Mouse (Mus musculus) liver, embryonic 15.5 days (tissue): ENCODE measurements around the gene Dhx9. TPM values are rescaled to one million over a fixed set of nuclear protein-coding genes. Genes with fewer than 3 reads are reported as not detected.
"Not testable (repeated sequence)": the region's sequence is repeated elsewhere in the genome, so short reads cannot be mapped to it uniquely, and the experiment has no call there.

Source experiments
- ATAC-seq: fragments of 200-750 bp; cut with Nextera tagmentation; 2 replicates; pipeline ENCODE4 v1.8.0; 2017; ENCODE audit warnings: moderate number of reproducible peaks, mild to moderate bottlenecking, moderate library complexity; ENCODE audit not compliant: insufficient read depth
- H3K27ac ChIP-seq: fragments of 300-500 bp; sonication (generic); replicated peaks from 2 replicates; pipeline ENCODE4 v1.5.1; 2015; ENCODE audit warnings: mild to moderate bottlenecking, inconsistent platforms
- H3K27me3 ChIP-seq: fragments of 300-500 bp; sonication (generic); 2 replicates; pipeline ENCODE4 v1.6.1; 2015; ENCODE audit warnings: mild to moderate bottlenecking, inconsistent platforms
- H3K36me3 ChIP-seq: fragments of 300-500 bp; sonication (generic); replicated peaks from 2 replicates; pipeline ENCODE4 v1.6.1; 2015; ENCODE audit warnings: moderate library complexity, mild to moderate bottlenecking, inconsistent platforms
- H3K4me1 ChIP-seq: fragments of 300-500 bp; sonication (generic); replicated peaks from 2 replicates; pipeline ENCODE4 v1.6.1; 2015; ENCODE audit warnings: inconsistent platforms
- H3K4me2 ChIP-seq: fragments of 300-500 bp; sonication (generic); 2 replicates; pipeline ENCODE4 v1.6.1; 2015; ENCODE audit warnings: moderate library complexity, mild to moderate bottlenecking, inconsistent platforms
- H3K4me3 ChIP-seq: fragments of 300-500 bp; sonication (generic); replicated peaks from 2 replicates; pipeline ENCODE4 v1.5.1; 2015; ENCODE audit warnings: mild to moderate bottlenecking, inconsistent platforms
- H3K9ac ChIP-seq: fragments of 300-500 bp; sonication (generic); 2 replicates; pipeline ENCODE4 v1.6.1; 2015; ENCODE audit warnings: moderate library complexity, mild to moderate bottlenecking, inconsistent platforms
- H3K9me3 ChIP-seq: fragments of 300-500 bp; sonication (generic); replicated peaks from 2 replicates; pipeline ENCODE4 v1.6.1; 2016; ENCODE audit warnings: inconsistent platforms
- WGBS: fragments of 180-500 bp; shearing (Covaris S2); methylation state at CpG from one replicate; pipeline ENCODE4 v1.1.7; 2015; ENCODE audit warnings: mixed read lengths; ENCODE audit not compliant: insufficient replicate concordance; 5-methylcytosine and 5-hydroxymethylcytosine counted together
- polyA plus RNA-seq: library from polyadenylated mRNA; unstranded; fragments of >200 nt; fragmentation: Nextera tagmentation; extraction: Ambion mirVana; gene quantifications from 2 replicates; pipeline ENCODE4 v1.2.1, GENCODE M21; 2015

The Dhx9 gene
- polyA plus RNA-seq, 1 experiment from 2014 or later: 10.7 TPM

DNA sequence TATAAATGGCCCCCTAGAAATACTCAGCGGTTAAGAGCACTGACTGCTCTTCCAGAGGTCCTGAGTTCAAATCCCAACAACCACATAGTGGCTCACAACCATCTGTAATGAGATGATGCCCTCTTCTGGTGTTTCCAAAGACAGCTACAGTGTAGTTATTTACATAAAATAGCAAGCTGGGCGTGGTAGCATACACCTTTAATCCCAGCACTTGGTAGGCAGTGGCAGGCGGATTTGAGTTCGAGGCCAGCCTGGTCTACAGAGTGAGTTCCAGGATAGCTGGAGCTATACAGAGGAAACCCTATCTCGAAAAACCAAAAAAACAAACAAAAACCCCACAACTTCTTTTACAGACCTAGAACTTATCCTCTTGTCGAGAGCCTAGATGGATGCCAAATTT, 1.3 kb downstream of the Dhx9 start:
- peak overlapping the region; percentile 96 for H3K4me3 ChIP-seq
- H3K9me3 ChIP-seq, ATAC-seq, H3K27me3 ChIP-seq: not testable (repeated sequence)
- H3K4me1 ChIP-seq: peaks cover 33% of the 10 kb centered on the region
- H3K27ac ChIP-seq: peak overlapping the region; percentile 86
- H3K36me3 ChIP-seq: peaks cover 28% of the 10 kb centered on the region
- peak overlapping the region; percentile 83 for H3K4me2 ChIP-seq
- H3K9ac ChIP-seq: peak overlapping the region; percentile 93
- WGBS: 5% methylated on average over 6 of the region's 6 CpGs

- H3K4me1 ChIP-seq: peaks cover 33% of the 10 kb centered on the region
- peak overlapping the region; percentile 96 for H3K4me3 ChIP-seq
- ATAC-seq: no peak
- H3K27me3 ChIP-seq: no peaks in the 10 kb centered on the region
- peak overlapping the region; percentile 45; the same call in 1 of the 2 replicates for H3K27ac ChIP-seq
- H3K9me3 ChIP-seq: no peaks in the 10 kb centered on the region
- H3K36me3 ChIP-seq: peaks cover 36% of the 10 kb centered on the region
- H3K4me2 ChIP-seq: peak overlapping the region; percentile 83
- H3K9ac ChIP-seq: peak overlapping the region; percentile 48
- WGBS: 11% methylated on average over 2 of the region's 2 CpGs
Observed at GRCm38 (mm10) chr1:153485201-153485796, 2.2 kb downstream of the Dhx9 start.

DNA sequence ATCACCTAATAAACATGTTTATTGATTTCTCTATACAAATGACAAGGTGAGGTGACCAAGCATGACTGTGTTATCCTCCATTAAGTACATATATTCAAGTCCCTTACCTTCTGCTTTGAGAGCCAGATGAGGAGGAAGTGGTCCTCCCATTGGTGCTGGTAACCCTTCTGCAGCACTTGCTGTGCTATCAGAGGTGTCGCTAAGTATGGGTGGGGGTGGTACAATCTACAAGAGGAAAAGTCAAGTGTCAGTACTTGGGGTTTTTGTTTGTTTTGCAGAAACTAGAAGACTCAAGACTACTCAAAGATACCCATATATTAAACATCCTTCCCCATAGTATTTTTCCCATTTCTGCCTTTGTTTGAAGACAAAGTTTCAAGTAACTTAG, 6.4 kb downstream of the Dhx9 start:
- H3K4me2 ChIP-seq: no peak overlapping the region
- H3K4me3 ChIP-seq: no peak overlapping the region
- no peaks in the 10 kb centered on the region for H3K27me3 ChIP-seq
- no peak for ATAC-seq
- peaks cover 79% of the 10 kb centered on the region for H3K36me3 ChIP-seq
- 48% methylated on average over 1 of the region's 1 CpGs for WGBS
- H3K9me3 ChIP-seq: no peaks in the 10 kb centered on the region
- H3K9ac ChIP-seq: no peak overlapping the region
- no peak overlapping the region for H3K27ac ChIP-seq
- peaks cover 20% of the 10 kb centered on the region for H3K4me1 ChIP-seq

DNA sequence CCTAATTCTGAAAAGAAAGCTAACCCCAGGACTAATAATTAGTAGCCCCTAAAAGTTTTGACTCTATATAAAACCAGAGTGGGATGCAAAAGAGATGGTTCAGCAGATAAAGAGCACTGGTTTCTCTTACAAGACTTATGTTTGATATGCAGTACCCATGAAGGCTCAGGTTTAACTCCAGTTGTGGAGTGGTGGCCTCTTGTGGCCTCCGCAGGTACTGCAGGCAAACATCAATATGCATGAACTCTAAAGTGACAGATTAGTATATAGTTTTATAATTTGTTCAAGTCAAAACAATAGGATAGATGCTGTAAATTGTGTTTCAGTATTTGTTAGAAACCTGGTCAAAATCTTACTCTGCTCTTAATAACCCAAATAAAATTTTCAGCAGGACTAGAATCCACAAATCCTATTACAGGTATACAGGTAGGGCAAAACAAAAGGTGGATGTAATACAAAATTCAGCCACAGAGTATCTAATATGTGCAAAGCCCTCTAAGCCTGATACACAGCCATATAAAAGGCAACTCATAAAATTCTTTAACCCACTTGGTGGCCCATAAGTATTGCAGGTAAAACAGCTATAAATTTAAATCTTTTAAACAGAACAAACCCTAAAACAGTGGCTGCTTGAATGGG, 7.0 kb downstream of the Dhx9 start:
- Histone ChIP-seq H3K4me1 (peaks cover 15% of the 10 kb centered on the region), H3K9me3 (no peaks in the 10 kb centered on the region), H3K27ac (no peak overlapping the region), H3K4me2 (no peak overlapping the region), H3K9ac (no peak overlapping the region), H3K36me3 (peaks cover 81% of the 10 kb centered on the region), H3K27me3 (no peaks in the 10 kb centered on the region), H3K4me3 (no peak overlapping the region)
- 0 out of 2 replicates have a peak, but pooled peaks have one; percentile 46 for ATAC-seq
- WGBS: 20% methylated on average over 1 of the region's 1 CpGs

DNA sequence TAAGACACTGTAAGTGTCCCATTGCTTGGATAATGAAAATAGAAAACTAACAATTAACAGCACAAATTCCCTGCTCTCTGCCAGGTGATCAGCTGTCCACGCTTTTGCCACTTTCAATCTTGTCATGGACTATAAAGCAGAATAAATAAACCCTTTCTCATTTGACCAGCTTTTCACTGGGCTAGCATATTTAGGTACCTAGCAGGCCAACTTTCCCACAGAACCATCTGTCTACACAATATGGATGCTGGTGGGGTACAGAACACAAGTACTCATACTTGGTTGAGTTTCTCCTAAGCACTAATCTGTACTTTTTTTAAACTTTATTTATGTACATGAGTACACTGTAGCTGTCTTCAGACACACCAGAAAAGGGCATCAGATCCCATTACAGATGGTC, 8.2 kb downstream of the Dhx9 start:
- Histone ChIP-seq H3K36me3 (peaks cover 87% of the 10 kb centered on the region), H3K4me2 (no peak overlapping the region), H3K27ac (no peak overlapping the region), H3K9ac (no peak overlapping the region), H3K4me1 (peaks cover 3% of the 10 kb centered on the region), H3K27me3 (no peaks in the 10 kb centered on the region), H3K4me3 (no peak overlapping the region), H3K9me3 (no peaks in the 10 kb centered on the region)
- 86% methylated on average over 1 of the region's 1 CpGs for WGBS
- ATAC-seq: no peak

- 76% methylated on average over 1 of the region's 1 CpGs for WGBS
- H3K4me3 ChIP-seq: no peak overlapping the region
- peaks cover 85% of the 10 kb centered on the region for H3K36me3 ChIP-seq
- H3K9me3 ChIP-seq: no peaks in the 10 kb centered on the region
- H3K9ac ChIP-seq: no peak overlapping the region
- H3K4me2 ChIP-seq: no peak overlapping the region
- H3K27me3 ChIP-seq: no peaks in the 10 kb centered on the region
- no peaks in the 10 kb centered on the region for H3K4me1 ChIP-seq
- no peak for ATAC-seq
- H3K27ac ChIP-seq: no peak overlapping the region
Observed at GRCm38 (mm10) chr1:153461796-153462195, 25.7 kb downstream of the Dhx9 start.

DNA sequence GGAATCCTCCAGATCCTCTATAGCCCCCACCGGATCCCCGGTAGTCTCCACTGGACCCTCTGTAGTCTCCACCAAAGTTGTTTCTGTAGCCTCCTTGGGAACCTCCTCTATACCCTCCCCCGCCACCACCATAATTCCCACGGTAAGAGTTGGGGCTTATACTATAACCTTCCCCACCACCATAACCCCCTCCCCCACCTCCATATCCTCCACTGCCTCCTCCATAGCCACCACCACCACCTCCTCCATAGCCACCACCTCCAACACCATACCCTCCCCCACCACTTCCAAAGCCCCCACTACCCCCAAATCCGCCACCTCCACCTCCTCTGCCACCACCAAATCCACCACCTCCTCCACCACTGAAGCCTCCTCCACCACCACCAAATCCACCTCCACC, 31.3 kb downstream of the Dhx9 start:
- Histone ChIP-seq H3K4me2 (no peak overlapping the region), H3K9me3 (no peaks in the 10 kb centered on the region), H3K36me3 (peaks cover 71% of the 10 kb centered on the region), H3K27ac (no peak overlapping the region), H3K4me3 (no peak overlapping the region), H3K9ac (no peak overlapping the region), H3K4me1 (no peaks in the 10 kb centered on the region), H3K27me3 (no peaks in the 10 kb centered on the region)
- no peak for ATAC-seq
- 73% methylated on average over 5 of the region's 5 CpGs for WGBS

GRCm38 (mm10) chr1:153453146-153453642, 34.3 kb downstream of the Dhx9 start:
- no peaks in the 10 kb centered on the region for H3K9me3 ChIP-seq
- H3K9ac ChIP-seq: no peak overlapping the region
- 80% methylated on average over 3 of the region's 3 CpGs for WGBS
- H3K4me3 ChIP-seq: no peak overlapping the region
- H3K4me2 ChIP-seq: no peak overlapping the region
- H3K27ac ChIP-seq: no peak overlapping the region
- ATAC-seq: no peak; the same call in 1 of the 2 replicates
- H3K4me1 ChIP-seq: no peaks in the 10 kb centered on the region
- H3K36me3 ChIP-seq: peaks cover 44% of the 10 kb centered on the region
- no peaks in the 10 kb centered on the region for H3K27me3 ChIP-seq

DNA sequence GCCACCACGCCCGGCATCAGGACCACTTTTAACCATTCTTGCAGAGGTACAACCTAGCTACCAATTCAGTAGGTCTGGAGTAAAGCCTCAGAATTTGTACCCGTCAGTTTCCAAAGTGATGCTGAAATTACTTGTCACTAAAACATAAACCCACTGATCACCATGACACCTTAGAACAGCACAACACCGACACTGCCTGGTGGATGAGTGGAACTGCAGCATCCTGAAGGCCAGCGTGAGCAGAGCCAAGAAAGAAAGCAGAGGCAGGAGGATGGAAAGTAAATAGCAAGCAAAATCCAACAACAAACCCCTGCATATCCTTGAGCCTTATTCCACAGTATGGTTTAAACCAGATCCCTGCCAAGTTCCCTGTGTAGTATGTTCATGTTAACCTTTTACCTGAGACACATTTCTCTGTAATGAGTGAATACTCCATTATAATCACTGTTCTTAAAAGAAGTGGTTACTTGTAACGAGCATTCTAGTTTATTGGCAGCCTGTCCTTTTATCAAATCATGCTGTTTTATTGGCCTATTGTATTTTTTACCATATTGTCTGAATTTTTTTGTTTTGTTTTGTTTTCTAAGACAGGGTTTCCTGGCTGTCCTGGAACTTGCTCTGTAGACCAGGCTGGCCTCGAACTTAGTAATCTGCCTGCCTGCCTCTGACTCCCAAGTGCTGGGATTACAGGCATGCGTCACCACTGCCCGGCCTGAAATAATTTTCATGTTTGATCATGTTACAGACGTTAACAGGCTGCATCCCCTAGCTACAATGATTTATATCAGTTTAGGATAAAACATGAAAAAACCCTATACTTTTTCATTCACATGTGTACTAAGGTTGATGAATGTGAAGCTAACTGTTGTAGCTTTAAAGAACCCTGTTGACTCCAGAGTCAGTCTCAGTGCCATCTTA, 36.0 kb downstream of the Dhx9 start:
- no peak for ATAC-seq
- Histone ChIP-seq H3K4me1 (no peaks in the 10 kb centered on the region), H3K36me3 (peaks cover 32% of the 10 kb centered on the region), H3K9ac (no peak overlapping the region), H3K4me2 (no peak overlapping the region), H3K27ac (no peak overlapping the region), H3K27me3 (no peaks in the 10 kb centered on the region), H3K4me3 (no peak overlapping the region), H3K9me3 (no peaks in the 10 kb centered on the region)
- 63% methylated on average over 10 of the region's 10 CpGs for WGBS

DNA sequence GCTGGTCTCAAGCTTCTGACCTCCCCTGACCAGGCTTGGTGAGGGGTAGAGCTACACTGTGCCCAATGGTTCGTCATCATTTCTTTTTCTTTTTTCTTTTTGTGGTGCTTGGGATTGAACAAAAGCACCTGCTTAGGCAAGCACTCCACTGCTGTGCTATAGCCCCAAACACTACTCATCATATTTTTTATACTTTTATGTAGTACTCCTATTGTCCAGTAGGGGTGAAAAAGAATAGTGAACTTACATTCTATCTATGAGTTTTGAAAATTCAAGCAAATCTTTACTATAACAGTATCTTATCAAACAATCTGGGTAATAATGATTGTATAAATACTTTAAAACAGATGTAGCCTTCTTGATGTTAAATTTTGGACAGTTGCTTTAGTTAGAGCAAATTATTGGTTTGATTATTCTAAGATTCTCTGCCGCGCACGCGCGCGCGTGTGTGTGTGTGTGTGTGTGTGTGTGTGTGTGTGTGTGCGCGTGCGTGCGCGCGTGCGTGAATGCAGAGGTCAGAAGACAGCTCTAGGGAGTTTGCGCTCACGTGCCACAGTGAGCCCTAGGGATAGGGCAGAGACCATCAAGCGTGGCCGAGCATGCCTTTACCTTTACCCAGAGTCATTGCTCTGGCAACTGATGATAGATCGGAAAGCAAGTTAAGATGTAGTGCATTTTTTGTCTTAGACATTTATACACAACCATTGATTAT, 41.2 kb downstream of the Dhx9 start:
- H3K4me3 ChIP-seq: no peak overlapping the region
- no peak overlapping the region for H3K4me2 ChIP-seq
- no peaks in the 10 kb centered on the region for H3K4me1 ChIP-seq
- 91% methylated on average over 20 of the region's 20 CpGs for WGBS
- H3K27ac ChIP-seq: no peak overlapping the region
- no peaks in the 10 kb centered on the region for H3K36me3 ChIP-seq
- H3K27me3 ChIP-seq: no peaks in the 10 kb centered on the region
- no peaks in the 10 kb centered on the region for H3K9me3 ChIP-seq
- H3K9ac ChIP-seq: no peak overlapping the region
- ATAC-seq: no peak
